Mouse (Mus musculus): ENCODE data around the gene Gm5799.
"Not testable (repeated sequence)": the region's sequence is repeated elsewhere in the genome, so short reads cannot be mapped to it uniquely, and the experiment has no call there.

Gm5799 gene

DNA sequence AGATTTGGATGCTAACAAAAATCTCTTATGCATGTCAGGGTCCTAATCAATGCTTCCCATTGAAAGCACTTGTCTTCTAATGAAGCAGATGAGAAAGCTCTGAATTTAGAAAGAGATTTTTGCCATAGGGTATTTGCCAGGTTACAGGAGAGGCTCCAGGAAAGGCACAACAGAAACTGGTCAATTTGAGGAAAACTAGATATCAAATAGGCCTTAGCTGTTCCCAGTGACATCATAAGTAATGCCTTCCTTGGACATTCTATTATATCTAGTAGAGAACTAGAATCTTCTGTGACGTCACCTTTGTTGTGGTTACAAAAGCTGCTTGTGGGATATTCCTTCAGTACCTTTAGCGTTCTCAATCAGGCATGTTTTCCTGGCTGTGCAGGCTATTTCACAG, at the start of gene Gm5799:
Gene Gm5799 (plus strand): TSS at position 301 of the 400 bp plus-strand sequence.
- not testable (repeated sequence) for DNase-seq (ENCODE audit: low read depth)

DNA sequence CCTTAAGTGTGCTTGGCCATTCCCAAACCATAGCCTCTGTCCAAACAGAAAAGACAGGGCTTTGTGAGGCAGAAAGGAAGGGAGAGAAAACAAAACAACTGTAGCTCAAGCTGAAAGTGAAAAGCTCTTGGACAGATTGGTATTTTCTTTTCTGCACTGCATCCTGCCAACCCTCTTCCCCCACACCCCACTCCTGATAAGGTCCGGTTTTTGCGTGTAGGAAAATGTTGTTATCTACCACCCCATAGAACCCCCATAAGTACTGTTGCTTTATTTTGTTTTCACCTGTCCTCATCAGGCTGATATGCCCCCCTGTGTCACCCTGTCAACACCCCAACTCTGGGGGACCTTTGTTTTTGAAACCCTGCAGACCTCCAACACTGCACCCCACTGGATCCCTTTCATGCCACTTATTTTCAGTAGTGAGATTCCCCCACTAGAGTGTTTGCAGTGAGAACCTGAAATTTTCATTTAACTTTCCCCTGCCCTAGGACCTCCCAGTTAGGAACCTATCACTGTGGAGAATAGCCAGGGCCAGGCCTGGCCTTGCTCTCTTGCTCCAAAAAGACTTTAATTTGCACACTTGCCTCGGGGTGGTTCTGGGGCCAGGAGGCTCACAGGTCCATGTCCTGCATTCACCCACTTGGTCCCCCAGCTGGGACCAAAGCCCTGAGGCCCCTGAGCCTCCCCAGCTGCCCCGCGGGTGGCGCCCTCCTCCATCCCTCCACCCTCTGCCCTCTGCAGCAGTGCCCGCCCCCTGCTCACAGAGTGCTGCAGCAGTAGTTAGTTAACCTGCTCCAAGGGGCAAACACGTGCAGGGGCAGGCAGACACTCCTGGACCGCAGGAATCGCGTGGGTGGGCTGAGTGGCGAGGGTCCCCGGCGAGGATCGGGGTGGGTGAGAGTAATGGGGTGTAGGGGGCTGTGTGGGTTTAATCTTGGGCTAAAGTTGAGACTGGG, 12.0 kb upstream of the Gm5799 start:
- not testable (repeated sequence) for DNase-seq (ENCODE audit: low read depth)

DNA sequence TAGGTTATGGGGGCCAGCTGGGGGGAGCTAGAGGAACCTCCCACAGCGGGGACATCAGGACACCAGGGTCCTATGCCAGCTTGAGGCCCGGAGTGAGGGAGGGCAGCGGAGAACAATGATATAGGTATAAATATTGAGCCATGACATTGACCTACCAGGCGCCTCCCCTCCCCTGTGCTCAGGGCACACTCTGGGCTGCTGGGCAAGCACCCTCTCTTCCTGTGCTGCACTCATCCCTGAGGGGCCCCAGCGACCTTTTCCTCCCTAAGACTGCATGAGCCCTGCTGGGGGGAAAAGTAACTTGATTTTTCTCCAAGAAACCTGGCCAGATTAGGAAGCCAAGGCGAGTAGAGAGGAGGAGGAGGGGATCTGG, 11.4 kb upstream of the Gm5799 start:
- not testable (repeated sequence) for DNase-seq (ENCODE audit: low read depth)

DNA sequence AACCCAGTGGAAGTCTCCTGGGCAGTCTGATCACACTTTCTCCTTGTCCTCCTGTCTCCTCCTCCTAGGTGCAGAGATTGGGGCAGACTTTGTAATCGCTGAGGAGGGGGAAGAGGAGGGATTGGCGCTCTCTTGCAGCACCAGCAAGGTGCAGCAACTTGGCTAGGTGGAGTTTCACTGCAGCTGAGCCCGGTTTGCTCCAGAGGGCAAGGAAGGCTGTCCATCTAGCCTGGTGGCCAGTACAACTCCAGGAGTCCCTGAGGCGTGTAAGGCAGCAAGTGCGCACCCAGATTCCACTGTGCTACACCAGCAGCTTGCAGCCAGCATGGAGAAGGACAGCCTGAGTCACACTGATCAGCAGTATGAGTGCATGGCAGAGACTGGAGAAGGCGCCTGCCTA, 11.0 kb upstream of the Gm5799 start:
- DNase-seq (ENCODE audit: low read depth), result not testable (repeated sequence)

DNA sequence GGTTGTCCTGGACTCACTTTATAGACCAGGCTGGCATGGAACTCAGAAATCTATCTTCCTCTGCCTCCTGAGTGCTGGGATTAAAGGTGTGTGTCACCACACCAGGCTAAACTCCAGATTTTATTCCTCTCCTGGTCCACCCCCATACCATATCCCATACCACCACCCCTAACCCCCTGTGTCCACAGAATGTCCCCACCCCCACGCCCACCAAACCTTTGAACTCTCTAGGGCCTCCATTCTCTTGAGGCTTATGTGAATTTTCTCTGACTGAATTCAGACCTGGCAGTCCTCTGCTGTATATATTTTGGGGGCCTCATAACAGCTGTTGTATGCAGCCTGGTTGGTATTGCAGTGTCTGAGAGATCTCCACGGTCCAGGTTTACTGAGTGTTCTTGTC, 5.2 kb upstream of the Gm5799 start:
- DNase-seq (ENCODE audit: low read depth), result not testable (repeated sequence)

DNA sequence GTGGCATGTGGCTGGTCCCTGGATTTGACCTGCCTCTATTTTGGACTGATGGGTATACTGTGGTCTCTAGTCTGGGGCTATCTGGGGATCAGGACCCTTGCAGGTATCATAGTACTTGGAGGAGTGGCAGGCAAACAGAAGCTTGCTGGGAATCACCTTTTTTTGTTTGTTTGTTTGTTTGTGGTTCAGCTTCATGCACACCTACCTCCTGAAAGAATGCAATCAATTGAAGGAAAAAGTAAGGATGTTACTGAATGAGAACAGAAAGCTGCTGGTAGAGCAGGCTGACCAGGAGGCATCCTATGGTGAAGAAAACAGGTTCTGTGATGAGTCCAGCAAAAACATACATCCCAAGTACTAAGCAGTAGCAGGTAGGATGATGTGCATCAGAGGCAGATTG, 2.9 kb downstream of the Gm5799 start:
- DNase-seq (ENCODE audit: low read depth), result not testable (repeated sequence)

DNA sequence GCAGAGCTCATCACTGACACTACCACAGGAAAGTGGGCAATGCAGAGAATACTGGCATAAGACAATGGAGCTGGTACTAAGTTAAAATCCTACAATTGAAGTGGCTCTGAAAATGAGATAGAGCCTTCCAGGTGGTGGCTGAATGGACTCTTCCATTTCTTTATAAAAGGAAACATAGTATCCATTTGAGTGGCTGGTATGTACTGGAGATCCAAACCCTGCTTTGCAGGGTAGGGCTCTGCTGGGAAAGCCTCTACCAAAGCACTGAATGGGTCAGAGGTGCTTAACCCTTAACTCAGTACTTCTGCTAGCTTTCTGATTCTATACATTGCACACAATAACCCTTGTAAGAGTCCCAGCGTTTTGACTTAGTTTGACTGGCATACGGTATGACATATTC, 8.9 kb downstream of the Gm5799 start:
- not testable (repeated sequence) for DNase-seq (ENCODE audit: low read depth)

DNA sequence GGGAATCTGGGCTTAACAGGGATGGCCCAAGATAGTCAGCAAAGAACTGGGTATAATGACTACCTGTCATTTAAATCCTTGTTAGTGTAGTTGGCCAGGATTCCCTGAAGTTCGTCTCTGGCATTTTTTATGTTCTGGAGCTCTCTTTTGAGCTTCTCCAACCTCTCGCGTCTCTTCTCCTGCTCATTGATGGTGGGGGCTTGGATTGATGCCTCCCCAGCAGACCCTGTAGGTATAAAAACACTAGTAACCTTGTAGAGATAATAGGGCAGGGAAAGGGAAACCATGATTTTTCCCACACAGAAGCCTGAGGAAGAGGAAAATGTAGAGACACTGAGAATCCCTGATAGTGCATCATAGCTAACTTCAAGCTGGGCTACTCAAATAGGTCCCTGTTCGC, 34.6 kb downstream of the Gm5799 start:
- DNase-seq (ENCODE audit: low read depth), result not testable (repeated sequence)

DNA sequence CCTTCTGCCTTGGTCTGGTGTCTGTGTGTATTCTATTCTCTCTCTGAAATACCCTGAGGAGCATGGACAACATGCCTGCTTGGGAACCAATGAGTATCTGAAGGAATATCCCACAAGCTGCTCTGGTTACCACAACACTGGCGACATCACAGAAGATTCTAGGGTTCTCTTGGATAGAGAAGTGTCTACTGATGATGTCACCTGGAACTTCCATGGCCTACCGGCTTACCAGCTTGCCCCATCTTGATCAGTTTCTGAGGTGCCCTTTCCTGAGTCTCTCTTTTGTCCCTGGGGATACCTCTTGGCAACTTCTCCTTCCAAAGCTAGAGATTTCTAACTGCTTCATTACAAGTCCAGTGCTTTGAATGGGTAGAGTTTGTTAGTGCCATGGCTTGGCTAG, 35.7 kb downstream of the Gm5799 start, which contains the start of gene Gm17654:
Gene Gm17654 (minus strand): TSS at position 101 of the 400 bp plus-strand sequence.
- not testable (repeated sequence) for DNase-seq (ENCODE audit: low read depth)
